Mouse (Mus musculus) heart, embryonic 10.5 days (tissue): ENCODE measurements around the gene S1pr4. TPM values are rescaled to one million over a fixed set of nuclear protein-coding genes. Genes with fewer than 3 reads are reported as not detected.
A peak's percentile ranks its signal among the peaks of the same experiment; 100 is the strongest.

Experiments used
- DNase-seq: peaks from one replicate; pipeline ENCODE4 v3.0.0-alpha.2; 2017; ENCODE audit warnings: low spot score
- H3K27ac ChIP-seq: fragments of 300-500 bp; sonication (generic); 2 replicates; pipeline ENCODE4 v1.5.1; 2016; ENCODE audit warnings: mild to moderate bottlenecking
- H3K27me3 ChIP-seq: fragments of 300-500 bp; sonication (generic); 2 replicates; pipeline ENCODE4 v1.6.1; 2016; ENCODE audit warnings: mild to moderate bottlenecking; ENCODE audit not compliant: poor library complexity, insufficient read depth, severe bottlenecking
- H3K36me3 ChIP-seq: fragments of 300-500 bp; sonication (generic); 2 replicates; pipeline ENCODE4 v1.6.1; 2016; ENCODE audit warnings: mild to moderate bottlenecking, moderate library complexity
- H3K4me1 ChIP-seq: fragments of 300-500 bp; sonication (generic); 2 replicates; pipeline ENCODE4 v1.6.1; 2016; ENCODE audit warnings: mild to moderate bottlenecking
- H3K4me3 ChIP-seq: fragments of 300-500 bp; sonication (generic); 2 replicates; pipeline ENCODE4 v1.5.1; 2016; ENCODE audit warnings: mild to moderate bottlenecking, moderate library complexity
- H3K9me3 ChIP-seq: fragments of 300-500 bp; sonication (generic); 2 replicates; pipeline ENCODE4 v1.6.1; 2016; ENCODE audit warnings: mild to moderate bottlenecking, moderate library complexity
- WGBS: fragments of 180-500 bp; shearing (Covaris S2); methylation state at CpG from one replicate; pipeline ENCODE4 v1.1.7; 2016; 5-methylcytosine and 5-hydroxymethylcytosine counted together
- polyA plus RNA-seq: library from polyadenylated mRNA; unstranded; fragments of >200 nt; fragmentation: Nextera tagmentation; extraction: Ambion mirVana; gene quantifications from 2 replicates; pipeline ENCODE4 v1.2.1, GENCODE M21; 2016

S1pr4 gene
- polyA plus RNA-seq, 1 experiment from 2014 or later = 0.83 TPM

- H3K4me3 ChIP-seq = no peak overlapping the region
- no peak for DNase-seq
- peaks cover 29% of the 10 kb centered on the region for H3K27me3 ChIP-seq
- peaks cover 8% of the 10 kb centered on the region for H3K4me1 ChIP-seq
- 75% methylated on average over 14 of the region's 14 CpGs for WGBS
- H3K36me3 ChIP-seq = peaks cover 13% of the 10 kb centered on the region
- H3K9me3 ChIP-seq = no peaks in the 10 kb centered on the region
- H3K27ac ChIP-seq = no peak overlapping the region
These were observed 10.4 kb upstream of the S1pr4 start for GRCm38 (mm10) chr10:81510246-81510810.

- 0 out of 2 replicates have a peak, but pooled peaks cover 4% of the 10 kb centered on the region for H3K36me3 ChIP-seq
- WGBS = 64% methylated on average over 13 of the region's 13 CpGs
- peaks cover 29% of the 10 kb centered on the region for H3K27me3 ChIP-seq
- DNase-seq = no peak
- no peak overlapping the region for H3K4me3 ChIP-seq
- peaks cover 8% of the 10 kb centered on the region for H3K4me1 ChIP-seq
- H3K27ac ChIP-seq = no peak overlapping the region
- no peaks in the 10 kb centered on the region for H3K9me3 ChIP-seq
These were observed 8.0 kb upstream of the S1pr4 start for GRCm38 (mm10) chr10:81507691-81508489.

GRCm38 (mm10) chr10:81507095-81507494, 7.2 kb upstream of the S1pr4 start:
- no peak for DNase-seq
- peaks cover 22% of the 10 kb centered on the region for H3K27me3 ChIP-seq
- H3K36me3 ChIP-seq = no peaks in the 10 kb centered on the region
- no peaks in the 10 kb centered on the region for H3K9me3 ChIP-seq
- WGBS = 22% methylated on average over 6 of the region's 6 CpGs
- H3K4me1 ChIP-seq = peaks cover 10% of the 10 kb centered on the region
- H3K27ac ChIP-seq = no peak overlapping the region
- H3K4me3 ChIP-seq = no peak overlapping the region

- 0 out of 2 replicates have a peak, but pooled peaks cover 7% of the 10 kb centered on the region for H3K4me1 ChIP-seq
- peaks cover 8% of the 10 kb centered on the region for H3K27me3 ChIP-seq
- H3K4me3 ChIP-seq = no peak overlapping the region
- 70% methylated on average over 15 of the region's 15 CpGs for WGBS
- no peak for DNase-seq
- H3K36me3 ChIP-seq = no peaks in the 10 kb centered on the region
- no peak overlapping the region for H3K27ac ChIP-seq
- H3K9me3 ChIP-seq = no peaks in the 10 kb centered on the region
These were observed 5.2 kb upstream of the S1pr4 start for GRCm38 (mm10) chr10:81505016-81505664.

GRCm38 (mm10) chr10:81502658-81503057, 2.7 kb upstream of the S1pr4 start:
- H3K36me3 ChIP-seq = no peaks in the 10 kb centered on the region
- peaks cover 17% of the 10 kb centered on the region; the same call in 1 of the 2 replicates for H3K4me1 ChIP-seq
- DNase-seq = peak; percentile 92
- H3K9me3 ChIP-seq = no peaks in the 10 kb centered on the region
- peaks cover 8% of the 10 kb centered on the region for H3K27me3 ChIP-seq
- 0 out of 2 replicates have a peak overlapping the region, but pooled peaks have one; percentile 3 for H3K27ac ChIP-seq
- 8% methylated on average over 36 of the region's 36 CpGs for WGBS
- peak overlapping the region; percentile 51 for H3K4me3 ChIP-seq

GRCm38 (mm10) chr10:81501863-81502262, 1.9 kb upstream of the S1pr4 start:
- Histone ChIP-seq H3K27ac (no peak overlapping the region), H3K27me3 (peaks cover 8% of the 10 kb centered on the region), H3K4me1 (peaks cover 20% of the 10 kb centered on the region; the same call in 1 of the 2 replicates), H3K36me3 (no peaks in the 10 kb centered on the region), H3K9me3 (no peaks in the 10 kb centered on the region), H3K4me3 (no peak overlapping the region)
- WGBS = 75% methylated on average over 5 of the region's 5 CpGs
- no peak for DNase-seq

- no peaks in the 10 kb centered on the region for H3K9me3 ChIP-seq
- peaks cover 34% of the 10 kb centered on the region for H3K4me1 ChIP-seq
- H3K4me3 ChIP-seq = no peak overlapping the region
- no peak for DNase-seq
- 65% methylated on average over 22 of the region's 23 CpGs for WGBS
- H3K27ac ChIP-seq = 0 out of 2 replicates have a peak overlapping the region, but pooled peaks have one; percentile 49
- H3K27me3 ChIP-seq = peaks cover 8% of the 10 kb centered on the region
- H3K36me3 ChIP-seq = no peaks in the 10 kb centered on the region
These were observed 556 bp downstream of the S1pr4 start for GRCm38 (mm10) chr10:81499250-81499901.

- Histone ChIP-seq H3K4me1 (peaks cover 42% of the 10 kb centered on the region), H3K4me3 (no peak overlapping the region), H3K36me3 (peaks cover 2% of the 10 kb centered on the region; the same call in 1 of the 2 replicates), H3K9me3 (no peaks in the 10 kb centered on the region), H3K27ac (no peak overlapping the region), H3K27me3 (peaks cover 6% of the 10 kb centered on the region)
- DNase-seq = no peak
- WGBS = 80% methylated on average over 38 of the region's 38 CpGs
These were observed 1.3 kb downstream of the S1pr4 start for GRCm38 (mm10) chr10:81498316-81499249.

GRCm38 (mm10) chr10:81497401-81498270, 2.3 kb downstream of the S1pr4 start:
- no peak for DNase-seq
- WGBS = 79% methylated on average over 17 of the region's 17 CpGs
- no peaks in the 10 kb centered on the region for H3K27me3 ChIP-seq
- H3K9me3 ChIP-seq = no peaks in the 10 kb centered on the region
- H3K36me3 ChIP-seq = peaks cover 11% of the 10 kb centered on the region
- H3K4me1 ChIP-seq = peaks cover 42% of the 10 kb centered on the region
- H3K27ac ChIP-seq = 0 out of 2 replicates have a peak overlapping the region, but pooled peaks have one; percentile 88
- peak overlapping the region; percentile 69; the same call in 1 of the 2 replicates for H3K4me3 ChIP-seq

- Histone ChIP-seq H3K4me1 (peaks cover 40% of the 10 kb centered on the region), H3K27me3 (no peaks in the 10 kb centered on the region), H3K36me3 (peaks cover 18% of the 10 kb centered on the region), H3K9me3 (no peaks in the 10 kb centered on the region), H3K4me3 (peak overlapping the region; percentile 69), H3K27ac (peak overlapping the region; percentile 88)
- DNase-seq = no peak
- 34% methylated on average over 4 of the region's 4 CpGs for WGBS
These were observed 3.0 kb downstream of the S1pr4 start for GRCm38 (mm10) chr10:81496969-81497368.

GRCm38 (mm10) chr10:81496264-81496901, 3.5 kb downstream of the S1pr4 start, which contains the start of gene Ncln:
Gene Ncln, minus strand, starts transcription at chr10:81496392.
- Histone ChIP-seq H3K27ac (peak within 1 kb of the TSS; percentile 88), H3K4me1 (peaks cover 40% of the 10 kb centered on the region), H3K4me3 (peak within 1 kb of the TSS; percentile 69), H3K9me3 (no peaks in the 10 kb centered on the region), H3K36me3 (peaks cover 24% of the 10 kb centered on the region), H3K27me3 (no peaks in the 10 kb centered on the region)
- WGBS = under 1% methylated on average over 45 of the region's 45 CpGs
- peak; percentile 100 for DNase-seq
